Mouse (Mus musculus): ENCODE measurements around the gene Tie1. TPM values are rescaled to one million over a fixed set of nuclear protein-coding genes. Genes with fewer than 3 reads are reported as not detected.

Tie1 gene
- polyA plus RNA-seq, 1 experiment from 2014 or later, result 45.6 TPM

GRCm38 (mm10) chr4:118437829-118438253 is 52.0 kb downstream of the Tie1 start:
- Histone ChIP-seq H3K4me3 (replicated peaks; ENCODE audit: low read depth, low read length) (peak overlapping the region; percentile 53), H3K9ac (ENCODE audit: low read depth, low read length) (peak overlapping the region; percentile 69), H3K4me2 (ENCODE audit: low read length) (peak overlapping the region; percentile 95), H3K36me3 (ENCODE audit: insufficient read depth, low read length) (0 out of 2 replicates have a peak, but pooled peaks cover 5% of the 10 kb centered on the region), H3K27ac (peak overlapping the region; percentile 91), H3K9me3 (replicated peaks; ENCODE audit: low read length) (no peaks in the 10 kb centered on the region), H3K27me3 (ENCODE audit: insufficient read depth, low read length) (no peaks in the 10 kb centered on the region), H3K4me1 (replicated peaks; ENCODE audit: insufficient read depth, low read length) (peaks cover 6% of the 10 kb centered on the region)
- TF ChIP-seq CTCF (IDR thresholded peaks at IDR 0.05; ENCODE audit: low read depth), result no peak
- 7% methylated on average over 12 of the region's 12 CpGs for WGBS
- no peak for ATAC-seq (replicated peaks; ENCODE audit: low FRiP score, low read depth)
- DNase-seq (ENCODE audit: low spot score), result peak; percentile 70

DNA sequence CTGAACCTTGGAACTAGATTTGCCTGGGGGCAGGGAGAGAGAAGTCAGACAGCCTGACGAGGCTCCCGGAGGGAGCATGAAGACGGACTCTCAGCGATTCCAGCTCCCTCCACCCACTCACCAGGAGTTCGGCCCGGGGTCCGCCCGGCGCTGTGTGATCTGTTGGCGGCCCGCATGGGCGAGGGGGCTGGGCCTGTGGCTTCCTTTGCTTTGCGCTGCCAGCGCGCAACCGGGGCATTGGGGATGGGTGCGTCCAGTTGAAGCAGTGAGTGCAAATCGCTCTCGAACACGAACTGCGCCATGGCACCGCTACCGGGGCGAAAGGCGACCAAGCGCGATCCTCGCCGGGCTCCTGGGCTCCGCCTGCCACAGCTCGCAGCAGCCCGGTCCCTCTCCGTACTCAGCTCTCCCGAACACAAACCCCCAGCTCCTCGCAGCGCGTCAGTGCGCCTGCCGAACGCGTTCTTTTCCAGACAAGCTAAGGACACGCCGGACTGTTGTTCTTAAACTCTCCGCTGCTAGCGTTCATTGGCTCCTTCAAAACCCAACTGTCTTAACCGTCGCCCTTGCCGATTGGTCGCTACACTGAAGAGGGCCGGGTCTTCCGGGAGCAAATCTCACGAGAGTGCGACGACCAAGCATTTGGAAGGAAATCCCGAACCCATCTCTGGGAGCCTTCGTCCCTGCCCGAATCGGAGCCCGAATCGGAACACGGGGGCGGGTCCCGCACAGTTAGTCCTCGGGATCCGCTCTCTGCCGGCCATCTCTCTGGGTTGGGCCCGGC is 52.8 kb downstream of the Tie1 start, which contains the start of gene Cdc20:
Cdc20 (minus strand) TSS at position 533 of the 784 bp plus-strand sequence.
- Histone ChIP-seq H3K36me3 (ENCODE audit: insufficient read depth, low read length) (peaks cover 13% of the 10 kb centered on the region; the same call in 1 of the 2 replicates), H3K4me2 (ENCODE audit: low read length) (peak within 1 kb of the TSS; percentile 95), H3K9me3 (replicated peaks; ENCODE audit: low read length) (no peaks in the 10 kb centered on the region), H3K27ac (peak within 1 kb of the TSS; percentile 91), H3K4me3 (replicated peaks; ENCODE audit: low read depth, low read length) (peak within 1 kb of the TSS; percentile 53), H3K9ac (ENCODE audit: low read depth, low read length) (peak within 1 kb of the TSS; percentile 71), H3K4me1 (replicated peaks; ENCODE audit: insufficient read depth, low read length) (peaks cover 6% of the 10 kb centered on the region), H3K27me3 (ENCODE audit: insufficient read depth, low read length) (no peaks in the 10 kb centered on the region)
- WGBS, result under 1% methylated on average over 67 of the region's 67 CpGs
- peak; percentile 95 for ATAC-seq (replicated peaks; ENCODE audit: low FRiP score, low read depth)
- peak; percentile 99 for DNase-seq (ENCODE audit: low spot score)
- TF ChIP-seq CTCF (IDR thresholded peaks at IDR 0.05; ENCODE audit: low read depth), result no peak

DNA sequence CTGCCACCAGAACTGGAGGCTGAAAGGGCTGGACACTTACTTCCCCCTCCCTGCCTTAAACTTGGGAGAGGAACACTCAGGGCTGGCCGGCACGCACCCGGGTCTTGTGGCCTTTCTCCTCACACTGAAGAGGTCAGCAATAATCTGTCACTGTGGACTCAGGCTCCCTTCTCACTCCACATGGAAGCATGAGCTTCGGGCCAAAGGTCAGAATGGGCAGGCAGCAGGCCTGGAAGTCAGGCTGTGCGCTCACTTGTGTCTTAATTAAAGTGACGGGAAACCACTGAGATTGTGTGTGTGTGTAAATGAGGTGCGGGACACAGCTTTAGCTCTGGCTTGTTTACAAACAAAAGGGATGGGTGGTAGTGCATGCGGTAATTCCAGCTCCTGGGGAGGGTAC is 57.5 kb downstream of the Tie1 start:
- H3K36me3 ChIP-seq (ENCODE audit: insufficient read depth, low read length), result peaks cover 28% of the 10 kb centered on the region
- 62% methylated on average over 8 of the region's 8 CpGs for WGBS
- TF ChIP-seq CTCF (IDR thresholded peaks at IDR 0.05; ENCODE audit: low read depth), result no peak
- ATAC-seq (replicated peaks; ENCODE audit: low FRiP score, low read depth) (no peak), DNase-seq (ENCODE audit: low spot score) (no peak)
- no peak overlapping the region for H3K4me3 ChIP-seq (replicated peaks; ENCODE audit: low read depth, low read length)
- H3K4me1 ChIP-seq (replicated peaks; ENCODE audit: insufficient read depth, low read length), result peaks cover 25% of the 10 kb centered on the region
- no peak overlapping the region for H3K9ac ChIP-seq (ENCODE audit: low read depth, low read length)
- no peak overlapping the region for H3K4me2 ChIP-seq (ENCODE audit: low read length)
- H3K27me3 ChIP-seq (ENCODE audit: insufficient read depth, low read length), result no peaks in the 10 kb centered on the region
- peak overlapping the region; percentile 36; the same call in 1 of the 2 replicates for H3K27ac ChIP-seq
- H3K9me3 ChIP-seq (replicated peaks; ENCODE audit: low read length), result no peaks in the 10 kb centered on the region

DNA sequence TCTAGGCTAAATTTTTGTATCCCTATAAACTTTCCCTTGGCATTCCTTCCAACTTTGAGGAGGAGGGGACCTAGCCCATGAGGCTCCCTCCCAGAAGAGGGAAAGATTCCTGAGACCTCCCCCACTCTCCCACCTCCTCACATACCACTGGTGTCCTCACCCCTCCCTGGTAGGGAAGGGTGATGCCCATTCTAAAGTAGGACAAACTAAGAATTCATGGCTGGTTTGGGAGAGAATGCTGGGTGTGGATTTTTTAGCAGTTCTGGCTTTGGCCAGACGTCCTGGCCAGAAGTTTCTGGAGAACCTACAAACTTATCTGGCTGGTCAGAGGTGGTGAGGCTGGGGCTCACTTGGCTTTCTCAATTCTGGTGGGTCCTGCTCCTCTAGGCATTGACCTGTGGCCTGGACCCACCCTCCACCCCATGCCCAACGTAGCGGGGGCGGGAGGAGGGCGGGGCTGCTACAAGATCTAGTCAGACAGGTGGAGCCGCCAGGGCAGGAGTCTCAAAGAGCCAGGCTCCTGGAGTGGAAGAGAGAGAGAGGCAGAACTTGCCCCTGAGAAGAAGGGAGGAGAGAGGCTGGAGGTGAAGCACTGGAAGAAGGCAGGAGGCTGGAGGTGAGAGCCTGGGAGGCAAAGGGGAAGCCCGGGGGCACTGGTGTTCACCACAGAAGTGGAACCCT is 60.5 kb downstream of the Tie1 start:
- 42% methylated on average over 7 of the region's 7 CpGs for WGBS
- peak overlapping the region; percentile 76 for H3K27ac ChIP-seq
- no peak for DNase-seq (ENCODE audit: low spot score)

DNA sequence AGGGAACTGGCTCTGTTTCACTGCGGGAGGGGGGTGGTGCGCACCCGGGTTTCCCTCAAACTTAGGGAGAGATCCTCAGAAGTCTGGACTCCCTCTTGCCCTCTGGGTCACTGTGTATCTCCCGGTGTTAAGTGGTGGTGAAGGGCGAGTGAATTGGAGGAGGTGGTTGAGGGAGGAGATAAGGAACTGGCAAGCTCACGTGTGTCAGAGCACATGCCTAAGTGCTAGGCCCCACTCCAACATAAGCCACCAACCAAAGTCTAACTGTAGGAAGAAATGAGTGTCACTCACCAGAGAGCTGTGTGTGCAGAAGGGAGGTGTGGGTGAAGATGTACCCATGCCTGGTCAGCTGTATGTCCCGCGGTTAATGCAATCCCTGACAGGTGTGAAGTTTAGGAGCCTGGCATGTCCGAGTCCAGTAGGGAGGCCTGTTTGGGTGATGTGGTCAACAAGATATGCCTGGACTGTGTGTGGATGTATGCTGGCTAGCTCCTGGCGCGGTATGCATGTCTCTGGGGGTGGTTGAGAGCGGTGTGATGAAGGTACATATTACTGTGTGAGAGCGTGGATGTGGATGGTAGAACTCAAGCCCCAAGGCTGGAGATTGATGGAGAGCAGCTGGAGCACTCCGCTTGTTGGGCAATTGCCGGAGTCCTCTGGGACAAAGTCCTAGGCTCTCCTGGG is 61.2 kb downstream of the Tie1 start:
- Histone ChIP-seq H3K27ac (peak overlapping the region; percentile 76), H3K9ac (ENCODE audit: low read depth, low read length) (peak overlapping the region; percentile 74), H3K4me2 (ENCODE audit: low read length) (peak overlapping the region; percentile 60), H3K4me3 (replicated peaks; ENCODE audit: low read depth, low read length) (peak overlapping the region; percentile 56), H3K9me3 (replicated peaks; ENCODE audit: low read length) (no peaks in the 10 kb centered on the region), H3K27me3 (ENCODE audit: insufficient read depth, low read length) (no peaks in the 10 kb centered on the region), H3K36me3 (ENCODE audit: insufficient read depth, low read length) (peaks cover 28% of the 10 kb centered on the region), H3K4me1 (replicated peaks; ENCODE audit: insufficient read depth, low read length) (peaks cover 24% of the 10 kb centered on the region)
- ATAC-seq (replicated peaks; ENCODE audit: low FRiP score, low read depth), result 0 out of 2 replicates have a peak, but pooled peaks have one; percentile 1
- no peak for TF ChIP-seq CTCF (IDR thresholded peaks at IDR 0.05; ENCODE audit: low read depth)
- DNase-seq (ENCODE audit: low spot score), result peak; percentile 33
- 32% methylated on average over 15 of the region's 15 CpGs for WGBS

More for the DNA sequence above, 60.5 kb downstream of the Tie1 start:
- Histone ChIP-seq H3K4me1 (replicated peaks; ENCODE audit: insufficient read depth, low read length) (peaks cover 24% of the 10 kb centered on the region), H3K4me3 (replicated peaks; ENCODE audit: low read depth, low read length) (peak overlapping the region; percentile 56; the same call in 1 of the 2 replicates), H3K4me2 (ENCODE audit: low read length) (peak overlapping the region; percentile 60), H3K9ac (ENCODE audit: low read depth, low read length) (peak overlapping the region; percentile 74; the same call in 1 of the 2 replicates), H3K36me3 (ENCODE audit: insufficient read depth, low read length) (peaks cover 28% of the 10 kb centered on the region), H3K9me3 (replicated peaks; ENCODE audit: low read length) (no peaks in the 10 kb centered on the region), H3K27me3 (ENCODE audit: insufficient read depth, low read length) (no peaks in the 10 kb centered on the region)
- no peak for ATAC-seq (replicated peaks; ENCODE audit: low FRiP score, low read depth)
- TF ChIP-seq CTCF (IDR thresholded peaks at IDR 0.05; ENCODE audit: low read depth), result no peak
